Mouse (Mus musculus) forebrain, embryonic 13.5 days (tissue): ENCODE measurements around the gene Tmem234. TPM values are rescaled to one million over a fixed set of nuclear protein-coding genes. Genes with fewer than 3 reads are reported as not detected.
"Not testable (repeated sequence)": the region's sequence is repeated elsewhere in the genome, so short reads cannot be mapped to it uniquely, and the experiment has no call there.

Source experiments
- ATAC-seq: fragments of 200-750 bp; cut with Nextera tagmentation; 2 replicates; pipeline ENCODE4 v1.8.0; 2017
- H3K27ac ChIP-seq: fragments of 300-500 bp; sonication (generic); 2 replicates; pipeline ENCODE4 v1.5.1; 2015; ENCODE audit warnings: inconsistent platforms, mild to moderate bottlenecking, moderate library complexity
- H3K27me3 ChIP-seq: fragments of 300-500 bp; sonication (generic); 2 replicates; pipeline ENCODE4 v1.6.1; 2015; ENCODE audit warnings: mild to moderate bottlenecking, inconsistent platforms
- H3K36me3 ChIP-seq: fragments of 300-500 bp; sonication (generic); 2 replicates; pipeline ENCODE4 v1.6.1; 2015; ENCODE audit warnings: mild to moderate bottlenecking, inconsistent platforms; ENCODE audit not compliant: poor library complexity, severe bottlenecking
- H3K4me1 ChIP-seq: fragments of 300-500 bp; sonication (generic); 2 replicates; pipeline ENCODE4 v1.6.1; 2015; ENCODE audit warnings: inconsistent platforms
- H3K4me2 ChIP-seq: fragments of 300-500 bp; sonication (generic); 2 replicates; pipeline ENCODE4 v1.6.1; 2015; ENCODE audit warnings: inconsistent platforms, mild to moderate bottlenecking, moderate library complexity
- H3K4me3 ChIP-seq: fragments of 300-500 bp; sonication (generic); 2 replicates; pipeline ENCODE4 v1.5.1; 2015; ENCODE audit warnings: mild to moderate bottlenecking, inconsistent platforms
- H3K9ac ChIP-seq: fragments of 300-500 bp; sonication (generic); 2 replicates; pipeline ENCODE4 v1.6.1; 2015; ENCODE audit warnings: mild to moderate bottlenecking, inconsistent platforms
- H3K9me3 ChIP-seq: fragments of 300-500 bp; sonication (generic); replicated peaks from 2 replicates; pipeline ENCODE4 v1.6.1; 2016; ENCODE audit warnings: inconsistent platforms
- WGBS: fragments of 180-500 bp; shearing (Covaris S2); methylation state at CpG from one replicate; pipeline ENCODE4 v1.1.7; 2015; 5-methylcytosine and 5-hydroxymethylcytosine counted together
- polyA plus RNA-seq: library from polyadenylated mRNA; unstranded; fragments of >200 nt; fragmentation: Nextera tagmentation; extraction: Ambion mirVana; gene quantifications from 2 replicates; pipeline ENCODE4 v1.2.1, GENCODE M21; 2015

The Tmem234 gene
- polyA plus RNA-seq, result 186 and 193 TPM in 2 replicates

DNA sequence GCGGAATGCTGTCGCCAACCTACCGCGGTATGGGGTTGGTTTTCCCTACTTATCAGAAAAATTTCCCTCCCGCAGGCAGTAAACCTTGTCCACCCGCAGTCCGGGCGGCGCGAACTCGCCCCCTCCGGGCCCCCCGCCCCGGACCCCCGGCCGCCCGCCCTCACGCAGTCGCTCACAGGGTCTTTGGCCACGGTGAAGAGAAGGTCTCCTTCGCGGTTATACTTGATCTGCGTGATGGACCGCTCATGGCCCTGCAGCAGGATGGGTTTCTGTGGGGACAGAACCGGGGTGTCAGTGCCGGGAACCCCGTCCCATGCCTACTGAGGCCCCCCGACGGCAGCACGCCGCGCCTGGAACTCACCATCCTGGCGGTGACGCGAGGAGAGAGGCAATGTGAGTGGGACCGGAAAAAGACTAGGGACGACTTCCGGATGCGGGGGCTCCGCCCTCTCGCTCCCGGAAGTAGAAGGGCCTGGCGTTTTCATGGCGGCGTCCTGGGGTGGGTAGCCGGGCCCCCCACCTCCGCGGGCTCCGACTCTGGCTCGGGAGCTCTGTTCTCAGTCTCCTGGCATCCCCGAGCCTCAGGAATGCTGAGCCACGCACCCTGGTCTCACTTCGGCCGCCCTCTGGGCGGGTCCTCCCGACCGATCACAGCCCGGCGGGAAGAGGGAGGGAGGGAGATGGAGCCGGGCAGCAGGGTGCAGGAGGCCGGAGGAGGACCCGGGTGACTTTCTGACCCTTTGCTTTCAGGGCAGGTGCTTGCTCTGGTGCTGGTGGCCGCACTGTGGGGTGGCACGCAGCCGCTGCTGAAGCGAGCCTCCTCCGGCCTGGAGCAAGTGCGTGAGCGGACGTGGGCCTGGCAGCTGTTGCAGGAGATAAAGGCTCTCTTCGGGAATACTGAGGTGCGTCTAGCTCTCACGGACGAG, at the start of gene Tmem234, which contains the start of gene Eif3i:
Gene Tmem234 (plus strand): TSS at position 436 of the 926 bp plus-strand sequence.
Gene Eif3i (minus strand): TSS at position 416 of the 926 bp plus-strand sequence.
- under 1% methylated on average over 73 of the region's 74 CpGs for WGBS
- peaks cover 58% of the 10 kb centered on the region for H3K36me3 ChIP-seq

DNA sequence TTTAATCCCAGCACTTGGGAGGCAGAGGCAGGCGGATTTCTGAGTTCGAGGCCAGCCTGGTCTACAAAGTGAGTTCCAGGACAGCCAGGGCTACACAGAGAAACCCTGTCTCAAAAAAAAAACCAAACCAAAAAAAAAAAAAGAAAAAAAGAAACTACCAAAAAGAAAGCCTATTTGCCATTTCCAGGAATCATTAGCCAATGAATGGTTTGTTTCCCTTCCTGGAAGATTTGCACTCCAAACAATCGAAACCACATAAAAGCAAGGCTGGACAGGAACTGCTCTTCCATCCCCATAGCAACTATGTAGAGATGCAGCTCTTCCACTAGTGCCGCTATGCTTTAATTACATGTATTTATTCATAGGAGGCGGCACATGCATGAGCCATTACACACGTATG, 46.0 kb upstream of the Tmem234 start:
- not testable (repeated sequence) for H3K27ac ChIP-seq, H3K36me3 ChIP-seq, H3K9me3 ChIP-seq, ATAC-seq, H3K4me3 ChIP-seq, H3K4me2 ChIP-seq, H3K27me3 ChIP-seq, H3K9ac ChIP-seq
- H3K4me1 ChIP-seq, result peaks cover 12% of the 10 kb centered on the region; the same call in 1 of the 2 replicates
- WGBS, result 82% methylated on average over 6 of the region's 6 CpGs

More for the DNA sequence above, at the start of gene Tmem234, which contains the start of gene Eif3i:
- Histone ChIP-seq H3K27ac (peak within 1 kb of the TSS; percentile 65), H3K4me3 (peak within 1 kb of the TSS; percentile 99), H3K4me1 (peaks cover 33% of the 10 kb centered on the region), H3K9me3 (no peaks in the 10 kb centered on the region), H3K27me3 (no peaks in the 10 kb centered on the region), H3K4me2 (peak within 1 kb of the TSS; percentile 91), H3K9ac (peak within 1 kb of the TSS; percentile 94)
- ATAC-seq, result peak; percentile 95

DNA sequence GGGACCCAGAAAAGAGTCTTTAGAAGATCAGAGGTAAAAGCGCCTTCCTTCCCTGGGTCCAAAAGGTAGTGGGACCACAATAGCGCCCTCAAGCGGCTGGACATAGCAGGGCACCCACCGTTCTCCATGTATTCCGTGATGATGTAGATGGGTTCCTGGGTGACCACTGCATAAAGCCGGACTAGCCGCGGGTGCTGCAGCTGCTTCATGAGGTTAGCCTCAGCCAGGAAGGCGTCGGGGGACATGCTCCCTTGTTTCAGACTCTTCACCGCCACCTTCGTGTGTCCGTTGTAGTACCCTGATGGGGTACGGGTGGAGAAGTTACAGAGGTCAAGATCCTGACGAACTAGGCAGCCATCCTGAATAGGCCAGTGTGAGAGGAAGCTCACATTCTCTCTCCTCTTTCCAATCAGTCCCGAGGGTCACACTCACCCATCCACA, 45.0 kb upstream of the Tmem234 start:
- H3K27ac ChIP-seq, result no peak overlapping the region
- no peaks in the 10 kb centered on the region for H3K9me3 ChIP-seq
- no peaks in the 10 kb centered on the region for H3K27me3 ChIP-seq
- 2% methylated on average over 16 of the region's 16 CpGs for WGBS
- H3K36me3 ChIP-seq, result no peaks in the 10 kb centered on the region
- peaks cover 12% of the 10 kb centered on the region; the same call in 1 of the 2 replicates for H3K4me1 ChIP-seq
- H3K4me3 ChIP-seq, result peak overlapping the region; percentile 47
- H3K9ac ChIP-seq, result peak overlapping the region; percentile 65
- peak; percentile 31; the same call in 1 of the 2 replicates for ATAC-seq
- peak overlapping the region; percentile 81 for H3K4me2 ChIP-seq

DNA sequence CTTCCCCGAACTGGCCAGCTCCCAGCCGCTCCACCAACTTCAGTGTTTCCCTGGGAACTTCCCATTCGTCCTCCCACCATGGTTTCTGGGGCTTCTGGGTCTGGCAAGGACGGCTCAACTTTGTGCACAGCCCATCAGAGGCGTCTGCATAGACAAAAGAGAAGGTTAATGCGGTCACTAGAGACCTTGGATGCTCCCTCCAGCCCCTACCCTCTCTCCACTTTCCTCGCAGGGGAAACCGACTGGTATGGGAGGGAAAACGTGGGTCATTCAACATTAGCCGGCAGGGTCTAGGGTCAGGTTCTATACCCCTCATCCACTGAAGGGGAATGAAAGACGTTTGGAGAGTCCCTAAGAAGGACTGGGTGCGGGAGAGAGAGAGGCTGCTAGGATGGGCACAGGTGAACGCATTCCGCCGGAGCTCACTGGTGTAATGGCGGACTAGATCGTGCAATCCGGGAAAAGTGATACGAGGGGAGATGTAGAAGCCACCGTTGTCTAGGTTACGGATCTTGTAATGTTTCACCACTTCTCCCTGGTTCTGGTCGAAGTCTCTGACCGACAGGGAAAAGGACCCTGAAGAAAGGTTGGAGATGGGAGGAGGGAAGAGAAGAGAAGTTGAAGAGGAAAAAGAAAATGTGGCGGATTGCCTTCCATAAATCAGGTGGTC, 44.5 kb upstream of the Tmem234 start:
- Histone ChIP-seq H3K9me3 (no peaks in the 10 kb centered on the region), H3K36me3 (no peaks in the 10 kb centered on the region), H3K4me3 (peak overlapping the region; percentile 47), H3K27me3 (no peaks in the 10 kb centered on the region), H3K9ac (peak overlapping the region; percentile 65), H3K4me2 (peak overlapping the region; percentile 81), H3K27ac (no peak overlapping the region), H3K4me1 (peaks cover 12% of the 10 kb centered on the region; the same call in 1 of the 2 replicates)
- ATAC-seq, result peak; percentile 64
- WGBS, result under 1% methylated on average over 24 of the region's 24 CpGs

DNA sequence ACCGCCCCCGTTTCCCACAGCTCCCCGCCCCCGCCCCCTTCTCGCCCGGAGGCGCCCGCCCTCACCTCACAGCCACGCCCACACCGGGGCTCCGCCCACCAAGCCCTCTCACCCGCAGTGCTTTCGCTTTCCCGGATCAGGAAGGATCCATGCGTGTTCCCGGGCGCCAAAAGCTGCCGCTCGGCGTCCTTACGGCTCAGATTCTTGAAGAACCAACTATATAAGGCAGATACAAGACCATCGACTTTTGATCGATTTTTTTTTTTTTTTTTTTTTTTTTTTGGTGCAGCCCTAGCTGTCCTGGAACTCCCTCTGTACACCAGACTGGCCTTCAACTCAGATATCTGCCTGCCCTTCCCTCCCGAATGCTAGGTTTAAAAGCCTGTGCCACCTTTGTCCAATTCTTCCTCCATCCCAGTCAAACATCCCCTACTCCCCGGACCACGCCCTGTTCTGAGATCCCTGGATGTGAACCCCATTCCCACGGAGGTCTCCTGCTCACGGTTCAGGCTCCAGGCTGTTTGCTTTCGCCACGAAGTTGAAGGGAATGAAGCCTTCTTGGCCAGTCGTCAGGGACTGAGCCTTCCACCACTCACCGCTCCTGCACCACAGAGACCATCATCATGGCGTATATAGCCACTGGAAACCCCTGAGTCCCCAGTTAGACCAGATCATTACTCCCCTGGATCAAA, 43.8 kb upstream of the Tmem234 start:
- Histone ChIP-seq H3K4me2 (peak overlapping the region; percentile 81), H3K9me3 (no peaks in the 10 kb centered on the region), H3K4me3 (peak overlapping the region; percentile 47), H3K9ac (peak overlapping the region; percentile 65), H3K36me3 (no peaks in the 10 kb centered on the region), H3K27ac (no peak overlapping the region), H3K27me3 (no peaks in the 10 kb centered on the region), H3K4me1 (peaks cover 12% of the 10 kb centered on the region; the same call in 1 of the 2 replicates)
- ATAC-seq, result peak; percentile 89
- 8% methylated on average over 33 of the region's 33 CpGs for WGBS

DNA sequence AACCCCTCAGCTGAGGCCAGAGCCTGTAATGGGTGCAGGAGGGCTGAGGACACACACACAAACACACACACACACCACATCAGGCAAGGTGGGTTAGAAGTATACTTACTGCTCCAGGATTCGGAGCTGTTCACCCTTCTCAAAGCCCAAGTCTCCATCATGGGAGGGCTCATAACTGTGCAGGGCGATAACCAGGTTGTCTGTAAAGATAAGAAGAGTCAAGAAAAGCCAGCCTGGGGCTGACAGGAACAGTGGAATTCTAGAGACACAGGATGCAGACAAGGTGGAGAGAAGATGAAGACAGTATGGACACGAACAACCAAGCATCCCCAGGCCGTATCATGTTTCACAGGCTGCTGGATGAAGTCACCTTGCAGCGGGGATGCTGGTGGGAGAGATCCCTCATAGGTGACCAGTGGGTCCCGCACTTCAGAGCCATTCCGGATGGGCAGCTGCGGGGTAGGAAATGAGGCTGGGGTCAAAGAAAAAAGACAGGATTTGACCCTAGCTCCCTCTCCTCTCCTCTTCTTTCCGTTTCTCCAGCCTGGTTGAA, 43.1 kb upstream of the Tmem234 start:
- no peak overlapping the region for H3K27ac ChIP-seq
- H3K36me3 ChIP-seq, result no peaks in the 10 kb centered on the region
- no peak for ATAC-seq
- H3K27me3 ChIP-seq, result no peaks in the 10 kb centered on the region
- H3K9ac ChIP-seq, result no peak overlapping the region
- no peak overlapping the region for H3K4me3 ChIP-seq
- H3K4me2 ChIP-seq, result peak overlapping the region; percentile 81
- WGBS, result 89% methylated on average over 9 of the region's 9 CpGs
- H3K9me3 ChIP-seq, result no peaks in the 10 kb centered on the region
- peaks cover 12% of the 10 kb centered on the region; the same call in 1 of the 2 replicates for H3K4me1 ChIP-seq

DNA sequence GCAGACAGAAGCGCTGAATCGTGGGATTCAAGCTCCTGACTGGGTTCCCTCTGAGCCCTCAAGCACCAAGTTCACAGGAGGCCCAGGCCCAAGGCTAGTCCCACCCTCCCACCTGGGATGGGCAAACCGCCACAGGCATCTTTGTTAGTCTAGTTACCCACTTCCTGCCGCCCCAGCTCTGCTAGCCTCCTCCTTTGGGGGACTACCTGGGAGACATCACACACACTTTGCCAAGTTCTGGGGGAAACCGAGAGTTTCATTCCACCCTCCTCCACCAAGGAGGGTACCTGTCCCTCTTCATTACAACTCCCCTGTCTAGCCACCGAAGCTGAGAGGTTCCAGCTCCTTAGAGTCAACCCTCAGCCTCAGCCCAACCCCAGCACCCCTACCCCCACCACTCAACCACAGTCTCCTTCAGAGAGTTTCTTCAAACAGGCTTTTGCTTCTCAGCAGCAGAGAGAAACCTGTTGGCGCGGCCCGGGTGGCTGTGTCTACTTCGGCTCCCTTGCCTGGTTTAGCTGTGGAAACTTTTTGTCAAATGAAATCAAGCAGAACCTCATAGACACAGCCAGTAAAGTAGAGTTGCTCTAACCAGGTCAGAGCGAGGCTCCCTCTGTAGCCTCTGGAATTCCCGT, 42.0 kb upstream of the Tmem234 start:
- peaks cover 12% of the 10 kb centered on the region; the same call in 1 of the 2 replicates for H3K4me1 ChIP-seq
- no peak overlapping the region for H3K9ac ChIP-seq
- no peaks in the 10 kb centered on the region for H3K9me3 ChIP-seq
- WGBS, result 90% methylated on average over 12 of the region's 12 CpGs
- H3K36me3 ChIP-seq, result no peaks in the 10 kb centered on the region
- H3K27me3 ChIP-seq, result no peaks in the 10 kb centered on the region
- no peak overlapping the region for H3K4me3 ChIP-seq
- no peak for ATAC-seq
- no peak overlapping the region for H3K4me2 ChIP-seq
- H3K27ac ChIP-seq, result no peak overlapping the region

DNA sequence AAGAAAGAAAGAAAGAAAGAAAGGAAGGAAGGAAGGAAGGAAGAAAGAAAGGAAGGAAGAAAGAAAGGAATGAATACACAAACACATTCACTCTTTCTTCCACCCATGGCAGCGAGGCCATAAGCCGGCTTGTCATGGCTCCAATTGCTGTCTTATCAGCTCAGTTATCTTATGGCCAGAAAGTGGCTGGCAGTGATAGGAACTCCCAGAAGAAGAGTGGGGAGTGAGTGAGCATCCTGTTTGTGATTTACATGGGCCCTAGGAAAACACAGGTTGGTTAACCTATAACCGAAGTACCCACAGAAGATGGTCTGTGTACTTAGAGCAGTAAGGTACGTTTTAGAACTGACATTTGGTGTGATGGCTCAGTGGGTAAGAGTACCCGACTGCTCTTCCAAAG, 39.3 kb upstream of the Tmem234 start:
- Histone ChIP-seq H3K4me1 (peaks cover 4% of the 10 kb centered on the region; the same call in 1 of the 2 replicates), H3K4me3 (no peak overlapping the region)
- WGBS, result 93% methylated on average over 5 of the region's 5 CpGs

DNA sequence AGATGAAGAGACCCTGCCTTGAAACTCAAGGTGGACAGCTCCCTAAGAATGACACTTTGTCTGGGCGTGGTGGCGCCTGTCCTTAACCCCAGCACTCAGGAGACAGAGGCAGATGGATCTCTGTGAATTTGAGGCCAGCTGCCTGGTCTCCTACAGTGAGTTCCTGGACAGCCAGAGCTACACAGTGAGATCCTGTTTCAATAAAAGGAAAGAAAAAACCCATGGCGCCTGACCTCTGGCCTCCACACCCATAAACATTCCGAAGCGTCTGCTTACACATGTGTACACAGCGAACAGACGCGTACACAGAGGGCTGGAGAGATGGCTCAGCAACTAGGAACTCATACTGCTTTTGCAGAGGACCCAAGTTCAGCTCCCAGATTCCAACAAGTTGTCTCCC, 36.8 kb upstream of the Tmem234 start:
- Histone ChIP-seq H3K4me3 (no peak overlapping the region), H3K9me3 (no peaks in the 10 kb centered on the region), H3K36me3 (no peaks in the 10 kb centered on the region), H3K27ac (no peak overlapping the region), H3K4me2 (no peak overlapping the region), H3K9ac (no peak overlapping the region), H3K27me3 (no peaks in the 10 kb centered on the region), H3K4me1 (no peaks in the 10 kb centered on the region)
- 86% methylated on average over 8 of the region's 8 CpGs for WGBS
- no peak for ATAC-seq

More for the DNA sequence above, 39.3 kb upstream of the Tmem234 start:
- no peaks in the 10 kb centered on the region for H3K27me3 ChIP-seq
- no peak overlapping the region for H3K9ac ChIP-seq
- no peaks in the 10 kb centered on the region for H3K9me3 ChIP-seq
- no peak overlapping the region for H3K27ac ChIP-seq
- ATAC-seq, result no peak
- H3K4me2 ChIP-seq, result no peak overlapping the region
- H3K36me3 ChIP-seq, result no peaks in the 10 kb centered on the region

DNA sequence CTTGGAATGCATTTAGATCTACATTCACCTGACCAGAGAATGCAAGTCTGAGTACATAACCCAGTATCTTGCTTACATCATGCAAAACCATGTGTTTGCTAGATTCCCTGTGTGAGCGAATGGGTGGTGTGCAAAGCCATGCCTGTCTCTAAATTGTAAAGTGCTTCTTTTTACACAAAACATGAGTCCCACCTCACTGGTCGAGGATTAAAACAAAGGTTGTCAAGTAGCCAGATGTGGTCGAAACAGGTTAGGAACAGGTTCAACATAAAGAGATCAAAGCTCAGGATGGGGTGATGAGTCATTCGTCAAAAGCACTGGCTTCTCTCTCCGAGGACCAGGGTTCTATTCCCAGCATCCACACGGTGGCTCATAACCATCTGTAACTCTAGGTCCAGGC, 35.3 kb upstream of the Tmem234 start:
- WGBS, result 86% methylated on average over 6 of the region's 6 CpGs

DNA sequence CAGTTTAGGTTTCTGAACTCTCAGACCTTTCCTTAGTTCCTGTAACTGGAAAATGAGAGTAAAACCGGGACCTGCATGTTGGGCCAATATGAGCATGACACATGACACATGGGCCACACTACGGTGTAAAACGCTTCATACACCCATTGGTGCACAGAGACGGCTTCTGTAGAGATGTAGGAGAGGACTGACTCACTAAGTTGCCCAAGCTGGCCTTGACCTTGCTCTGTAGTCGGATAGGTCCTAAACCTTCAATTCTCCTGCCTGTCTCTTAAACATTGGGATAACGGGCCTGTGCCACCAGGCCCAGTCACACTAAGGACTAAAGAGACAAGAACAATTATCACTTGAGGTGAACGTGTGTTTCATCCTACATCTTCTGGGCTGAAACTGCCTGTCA, 32.1 kb upstream of the Tmem234 start:
- H3K4me1 ChIP-seq, result no peaks in the 10 kb centered on the region
- 92% methylated on average over 7 of the region's 7 CpGs for WGBS
- H3K27ac ChIP-seq, result no peak overlapping the region
- H3K9me3 ChIP-seq, result no peaks in the 10 kb centered on the region
- H3K27me3 ChIP-seq, result no peaks in the 10 kb centered on the region
- H3K36me3 ChIP-seq, result no peaks in the 10 kb centered on the region
- H3K9ac ChIP-seq, result no peak overlapping the region
- no peak overlapping the region for H3K4me3 ChIP-seq
- H3K4me2 ChIP-seq, result no peak overlapping the region
- ATAC-seq, result no peak

More for the DNA sequence above, 35.3 kb upstream of the Tmem234 start:
- H3K4me3 ChIP-seq, result no peak overlapping the region
- H3K27ac ChIP-seq, result no peak overlapping the region
- H3K36me3 ChIP-seq, result no peaks in the 10 kb centered on the region
- no peaks in the 10 kb centered on the region for H3K9me3 ChIP-seq
- ATAC-seq, result no peak
- no peaks in the 10 kb centered on the region for H3K4me1 ChIP-seq
- H3K4me2 ChIP-seq, result no peak overlapping the region
- no peaks in the 10 kb centered on the region for H3K27me3 ChIP-seq
- no peak overlapping the region for H3K9ac ChIP-seq
